Mouse (Mus musculus) adrenal gland, adult 8-10 months (tissue): ENCODE measurements around the gene Olfr583. TPM values are rescaled to one million over a fixed set of nuclear protein-coding genes. Genes with fewer than 3 reads are reported as not detected.

ENCODE experiments used
- DNase-seq: peaks from one replicate; pipeline ENCODE4 v3.0.0; 2022
- total RNA-seq, 4 experiments: library from RNA; stranded (reverse); gene quantifications; 2 replicates each; pipeline ENCODE4 v1.2.4; 2022

Olfr583 gene
- total RNA-seq, result not detected

DNA sequence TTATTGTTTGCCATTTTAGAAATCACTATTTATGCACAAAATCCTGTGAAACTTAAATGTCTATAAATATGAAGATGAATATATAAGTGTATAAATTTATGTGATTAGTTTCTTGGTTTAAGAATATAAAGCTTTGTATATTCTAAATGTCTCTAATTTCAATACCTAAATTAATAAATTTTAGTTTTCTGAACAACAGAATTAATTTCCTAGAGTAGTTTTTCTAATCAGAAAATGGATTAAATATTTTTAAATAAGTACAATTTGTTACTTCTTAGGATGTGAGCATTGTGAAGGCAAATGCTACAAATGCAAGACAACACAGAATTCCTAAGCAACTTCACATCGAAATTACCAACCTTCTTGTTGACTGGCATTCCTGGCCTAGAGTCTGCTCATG lies at the start of gene Olfr583:
TSS of gene Olfr583 (plus strand) at position 301 of the 400 bp plus-strand sequence.
- no peak for DNase-seq

DNA sequence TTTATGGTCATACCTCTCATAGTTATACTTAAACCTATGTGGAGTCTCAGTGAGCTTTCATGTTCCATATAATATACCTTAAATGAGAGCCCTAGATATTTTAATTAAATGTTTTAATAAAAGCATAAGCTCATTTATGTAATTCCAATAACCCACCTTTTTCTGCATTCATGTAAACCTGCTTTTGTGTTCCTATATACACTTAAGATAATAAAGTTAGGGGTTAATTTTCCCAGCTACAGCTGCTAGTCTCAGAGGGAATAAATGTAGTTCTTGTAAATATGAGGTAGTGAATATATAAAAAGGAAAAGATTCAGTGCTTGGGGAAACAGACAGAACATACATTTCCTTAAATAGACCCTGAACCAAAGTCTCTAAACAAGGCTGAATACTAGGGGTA lies 13.4 kb upstream of the Olfr583 start, which contains the start of gene Olfr582:
TSS of gene Olfr582 (plus strand) at position 301 of the 400 bp plus-strand sequence.
- no peak for DNase-seq

DNA sequence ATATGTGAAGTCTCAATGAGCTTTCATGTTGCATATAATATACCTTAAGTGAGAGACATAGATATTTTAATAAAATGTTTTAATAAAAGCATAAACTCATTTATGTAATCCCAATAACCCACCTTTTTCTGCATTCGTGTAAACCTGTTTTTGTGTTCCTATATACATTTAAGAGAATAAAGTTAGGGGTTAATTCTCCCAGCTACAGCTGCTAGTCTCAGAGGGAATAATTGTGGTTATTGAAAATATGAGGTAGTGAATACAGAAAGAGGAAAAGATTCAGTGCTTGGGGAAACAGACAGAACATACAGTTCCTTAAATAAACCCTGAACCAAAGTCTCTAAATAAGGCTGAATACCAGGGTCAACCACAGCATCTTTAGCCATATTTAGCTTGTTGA lies 30.5 kb downstream of the Olfr583 start, which contains the start of gene Olfr584:
TSS of gene Olfr584 (plus strand) at position 301 of the 400 bp plus-strand sequence.
- DNase-seq, result no peak

DNA sequence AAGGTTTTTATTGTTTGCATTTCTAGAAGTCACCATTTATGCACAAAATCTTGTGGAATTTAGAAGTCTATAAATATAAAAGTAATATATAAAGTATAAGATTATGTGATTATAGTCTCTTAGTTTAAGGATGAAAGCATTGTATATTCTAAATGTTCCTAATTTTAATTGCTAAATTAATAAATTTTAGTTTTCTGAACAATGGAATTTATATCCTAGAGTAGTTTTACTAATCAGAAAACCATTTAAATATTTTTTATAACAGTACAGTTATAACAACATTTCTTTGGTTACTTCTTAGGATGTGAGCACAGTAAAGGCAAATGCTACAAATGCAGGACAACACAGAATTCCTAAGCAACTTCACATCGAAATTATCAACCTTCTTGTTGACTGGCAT lies 46.3 kb downstream of the Olfr583 start, which contains the start of gene Olfr585:
TSS of gene Olfr585 (plus strand) at position 301 of the 400 bp plus-strand sequence.
- no peak for DNase-seq

Other genes starting within 250 kb of the Olfr583 start
- gene Olfr564, start 247.8 kb upstream of the Olfr583 start, total RNA-seq, result not detected
- not detected for gene Olfr566, start 192.5 kb upstream of the Olfr583 start, total RNA-seq
- not detected for gene Olfr568, start 174.2 kb upstream of the Olfr583 start, total RNA-seq
- gene Olfr569, start 160.4 kb upstream of the Olfr583 start, total RNA-seq, result not detected
- gene Olfr570, start 156.7 kb upstream of the Olfr583 start, total RNA-seq, result not detected
- under 1 TPM in 1 of 4 experiments, not detected in 3; 0.05 TPM for gene Olfr571, start 133.8 kb upstream of the Olfr583 start, total RNA-seq
- not detected for gene Olfr572, start 126.9 kb upstream of the Olfr583 start, total RNA-seq
- not detected for gene Olfr573-ps1, start 108.7 kb upstream of the Olfr583 start, total RNA-seq
- 1 to 10 TPM in 2 of 4 experiments, under 1 TPM in 1, not detected in 1; 0.45 to 1.4 (median 1.0) TPM for gene Olfr574, start 102.8 kb upstream of the Olfr583 start, total RNA-seq
- not detected for gene Olfr575, start 92.5 kb upstream of the Olfr583 start, total RNA-seq
- gene Olfr576, start 88.6 kb upstream of the Olfr583 start, total RNA-seq, result not detected
- gene Olfr577, start 75.4 kb upstream of the Olfr583 start, total RNA-seq, result not detected
- gene Olfr578, start 62.0 kb upstream of the Olfr583 start, total RNA-seq, result not detected
- not detected for gene Olfr582, start 13.3 kb upstream of the Olfr583 start, total RNA-seq
- not detected for gene Olfr584, start 30.6 kb downstream of the Olfr583 start, total RNA-seq
- gene Olfr585, start 46.4 kb downstream of the Olfr583 start, total RNA-seq, result not detected
- not detected for gene Olfr586, start 74.3 kb downstream of the Olfr583 start, total RNA-seq
- gene Olfr588-ps1, start 89.6 kb downstream of the Olfr583 start, total RNA-seq, result not detected
- gene Olfr589, start 105.1 kb downstream of the Olfr583 start, total RNA-seq, result not detected
- gene Olfr591, start 127.0 kb downstream of the Olfr583 start, total RNA-seq, result not detected
- not detected for gene Olfr592, start 133.5 kb downstream of the Olfr583 start, total RNA-seq
- gene Olfr593, start 160.6 kb downstream of the Olfr583 start, total RNA-seq, result not detected
- not detected for gene Olfr594, start 165.7 kb downstream of the Olfr583 start, total RNA-seq
- not detected for gene Usp17ld, start 201.2 kb downstream of the Olfr583 start, total RNA-seq